Mouse (Mus musculus) heart, embryonic 15.5 days (tissue): ENCODE measurements at regions not wholly inside any gene's neighbourhood (a gene's known extent, or its start where the extent isn't known, plus 50 kb on each side); places are given as distances from the start of the nearest gene placed in this dataset.
A peak's percentile ranks its signal among the peaks of the same experiment; 100 is the strongest.

Experiments
- ATAC-seq: fragments of 200-750 bp; cut with Nextera tagmentation; replicated peaks from 2 replicates; pipeline ENCODE4 v1.8.0; 2017; ENCODE audit warnings: low read depth, moderate TSS enrichment; ENCODE audit not compliant: insufficient number of reproducible peaks, insufficient read depth, low FRiP score
- H3K27ac ChIP-seq: fragments of 300-500 bp; sonication (generic); 2 replicates; pipeline ENCODE4 v1.5.1; 2015; ENCODE audit warnings: mild to moderate bottlenecking, inconsistent platforms
- H3K27me3 ChIP-seq: fragments of 300-500 bp; sonication (generic); 2 replicates; pipeline ENCODE4 v1.6.1; 2015; ENCODE audit warnings: inconsistent platforms
- H3K36me3 ChIP-seq: fragments of 300-500 bp; sonication (generic); 2 replicates; pipeline ENCODE4 v1.6.1; 2015; ENCODE audit warnings: mild to moderate bottlenecking, inconsistent platforms
- H3K4me1 ChIP-seq: fragments of 300-500 bp; sonication (generic); replicated peaks from 2 replicates; pipeline ENCODE4 v1.6.1; 2015; ENCODE audit warnings: inconsistent platforms
- H3K4me2 ChIP-seq: fragments of 300-500 bp; sonication (generic); 2 replicates; pipeline ENCODE4 v1.6.1; 2015; ENCODE audit warnings: inconsistent platforms, mild to moderate bottlenecking, moderate library complexity
- H3K4me3 ChIP-seq: fragments of 300-500 bp; sonication (generic); 2 replicates; pipeline ENCODE4 v1.5.1; 2015; ENCODE audit warnings: mild to moderate bottlenecking, inconsistent platforms
- H3K9ac ChIP-seq: fragments of 300-500 bp; sonication (generic); 2 replicates; pipeline ENCODE4 v1.6.1; 2015; ENCODE audit warnings: mild to moderate bottlenecking, inconsistent platforms
- H3K9me3 ChIP-seq: fragments of 300-500 bp; sonication (generic); replicated peaks from 2 replicates; pipeline ENCODE4 v1.6.1; 2016; ENCODE audit warnings: inconsistent platforms
- WGBS: fragments of 180-500 bp; shearing (Covaris S2); methylation state at CpG from one replicate; pipeline ENCODE4 v1.1.7; 2015; ENCODE audit warnings: mixed read lengths; 5-methylcytosine and 5-hydroxymethylcytosine counted together

GRCm38 (mm10) chr15:86631376-86631775 lies 417.1 kb downstream of the Tbc1d22a start:
- no peak for ATAC-seq
- no peaks in the 10 kb centered on the region for H3K4me1 ChIP-seq
- no peak overlapping the region for H3K27ac ChIP-seq
- H3K4me2 ChIP-seq, result no peak overlapping the region
- H3K9me3 ChIP-seq, result no peaks in the 10 kb centered on the region
- 62% methylated on average over 5 of the region's 5 CpGs for WGBS
- H3K9ac ChIP-seq, result no peak overlapping the region
- no peaks in the 10 kb centered on the region for H3K36me3 ChIP-seq
- H3K4me3 ChIP-seq, result no peak overlapping the region
- H3K27me3 ChIP-seq, result no peaks in the 10 kb centered on the region

- 67% methylated on average over 9 of the region's 9 CpGs for WGBS
- H3K9me3 ChIP-seq, result no peaks in the 10 kb centered on the region
- H3K27ac ChIP-seq, result no peak overlapping the region
- H3K4me2 ChIP-seq, result no peak overlapping the region
- no peak overlapping the region for H3K4me3 ChIP-seq
- no peak for ATAC-seq
- H3K9ac ChIP-seq, result no peak overlapping the region
- no peaks in the 10 kb centered on the region for H3K4me1 ChIP-seq
- no peaks in the 10 kb centered on the region for H3K27me3 ChIP-seq
- H3K36me3 ChIP-seq, result no peaks in the 10 kb centered on the region
Measured at GRCm38 (mm10) chr15:86645244-86645643, 431.0 kb downstream of the Tbc1d22a start.

GRCm38 (mm10) chr15:86648131-86648530 lies 433.9 kb downstream of the Tbc1d22a start:
- no peak overlapping the region for H3K9ac ChIP-seq
- H3K4me1 ChIP-seq, result no peaks in the 10 kb centered on the region
- no peak overlapping the region for H3K4me3 ChIP-seq

GRCm38 (mm10) chr15:86673096-86673520 lies 458.8 kb downstream of the Tbc1d22a start:
- Histone ChIP-seq H3K4me2 (no peak overlapping the region), H3K36me3 (no peaks in the 10 kb centered on the region), H3K4me3 (no peak overlapping the region), H3K4me1 (no peaks in the 10 kb centered on the region), H3K27me3 (peaks cover 3% of the 10 kb centered on the region; the same call in 1 of the 2 replicates), H3K9me3 (no peaks in the 10 kb centered on the region), H3K27ac (no peak overlapping the region), H3K9ac (no peak overlapping the region)
- WGBS, result 29% methylated on average over 9 of the region's 9 CpGs
- no peak for ATAC-seq

More at GRCm38 (mm10) chr15:86648131-86648530, 433.9 kb downstream of the Tbc1d22a start:
- Histone ChIP-seq H3K9me3 (no peaks in the 10 kb centered on the region), H3K36me3 (no peaks in the 10 kb centered on the region), H3K4me2 (no peak overlapping the region), H3K27me3 (no peaks in the 10 kb centered on the region), H3K27ac (no peak overlapping the region)
- WGBS, result 70% methylated on average over 3 of the region's 3 CpGs
- ATAC-seq, result no peak

GRCm38 (mm10) chr15:86677016-86677415 lies 462.8 kb downstream of the Tbc1d22a start:
- no peaks in the 10 kb centered on the region for H3K9me3 ChIP-seq
- H3K36me3 ChIP-seq, result no peaks in the 10 kb centered on the region
- H3K27ac ChIP-seq, result no peak overlapping the region
- no peak overlapping the region for H3K9ac ChIP-seq
- H3K27me3 ChIP-seq, result 0 out of 2 replicates have a peak, but pooled peaks cover 3% of the 10 kb centered on the region
- no peak overlapping the region for H3K4me3 ChIP-seq
- H3K4me2 ChIP-seq, result no peak overlapping the region
- no peak for ATAC-seq
- 74% methylated on average over 7 of the region's 7 CpGs for WGBS
- no peaks in the 10 kb centered on the region for H3K4me1 ChIP-seq

- 88% methylated on average over 12 of the region's 12 CpGs for WGBS
- Histone ChIP-seq H3K9ac (no peak overlapping the region), H3K9me3 (no peaks in the 10 kb centered on the region), H3K36me3 (no peaks in the 10 kb centered on the region), H3K27ac (no peak overlapping the region), H3K27me3 (no peaks in the 10 kb centered on the region), H3K4me3 (no peak overlapping the region), H3K4me1 (no peaks in the 10 kb centered on the region), H3K4me2 (no peak overlapping the region)
- no peak for ATAC-seq
Measured at GRCm38 (mm10) chr15:86683081-86683480, 468.8 kb downstream of the Tbc1d22a start.

- no peaks in the 10 kb centered on the region for H3K9me3 ChIP-seq
- no peak for ATAC-seq
- H3K27ac ChIP-seq, result no peak overlapping the region
- no peaks in the 10 kb centered on the region for H3K27me3 ChIP-seq
- H3K9ac ChIP-seq, result no peak overlapping the region
- no peak overlapping the region for H3K4me3 ChIP-seq
- no peaks in the 10 kb centered on the region for H3K4me1 ChIP-seq
- WGBS, result 77% methylated on average over 8 of the region's 8 CpGs
- no peaks in the 10 kb centered on the region for H3K36me3 ChIP-seq
- H3K4me2 ChIP-seq, result no peak overlapping the region
Measured at GRCm38 (mm10) chr15:86689694-86690093, 475.4 kb downstream of the Tbc1d22a start.

GRCm38 (mm10) chr15:86696806-86697205 lies 482.5 kb downstream of the Tbc1d22a start:
- WGBS, result 74% methylated on average over 4 of the region's 4 CpGs
- Histone ChIP-seq H3K9me3 (no peaks in the 10 kb centered on the region), H3K27ac (no peak overlapping the region), H3K4me3 (no peak overlapping the region), H3K4me2 (no peak overlapping the region), H3K27me3 (no peaks in the 10 kb centered on the region), H3K36me3 (no peaks in the 10 kb centered on the region), H3K9ac (no peak overlapping the region), H3K4me1 (no peaks in the 10 kb centered on the region)
- no peak for ATAC-seq

GRCm38 (mm10) chr15:86710429-86710828 lies 496.2 kb downstream of the Tbc1d22a start:
- Histone ChIP-seq H3K36me3 (no peaks in the 10 kb centered on the region), H3K4me1 (no peaks in the 10 kb centered on the region), H3K27me3 (no peaks in the 10 kb centered on the region), H3K9me3 (no peaks in the 10 kb centered on the region), H3K9ac (no peak overlapping the region), H3K27ac (peak overlapping the region; percentile 70), H3K4me2 (no peak overlapping the region), H3K4me3 (no peak overlapping the region)
- 67% methylated on average over 2 of the region's 2 CpGs for WGBS
- ATAC-seq, result peak; percentile 74

GRCm38 (mm10) chr15:86718376-86718775 lies 504.1 kb downstream of the Tbc1d22a start:
- Histone ChIP-seq H3K9me3 (no peaks in the 10 kb centered on the region), H3K4me1 (no peaks in the 10 kb centered on the region; the same call in 1 of the 2 replicates), H3K27ac (no peak overlapping the region), H3K4me2 (no peak overlapping the region), H3K4me3 (no peak overlapping the region), H3K36me3 (no peaks in the 10 kb centered on the region), H3K9ac (no peak overlapping the region), H3K27me3 (no peaks in the 10 kb centered on the region)
- whole genome bisulfite sequencing, result 60% methylated on average over 9 of the region's 9 CpGs
- no peak for ATAC-seq

- H3K9me3 ChIP-seq, result no peaks in the 10 kb centered on the region
- WGBS, result 81% methylated on average over 12 of the region's 12 CpGs
- no peak for ATAC-seq
- no peak overlapping the region for H3K9ac ChIP-seq
- no peaks in the 10 kb centered on the region for H3K36me3 ChIP-seq
- H3K4me1 ChIP-seq, result no peaks in the 10 kb centered on the region; the same call in 1 of the 2 replicates
- H3K27me3 ChIP-seq, result no peaks in the 10 kb centered on the region
- H3K4me3 ChIP-seq, result no peak overlapping the region
- no peak overlapping the region for H3K27ac ChIP-seq
- no peak overlapping the region for H3K4me2 ChIP-seq
Measured at GRCm38 (mm10) chr15:86719088-86719487, 504.8 kb downstream of the Tbc1d22a start.

GRCm38 (mm10) chr15:86721131-86721530 lies 506.9 kb downstream of the Tbc1d22a start:
- ATAC-seq, result no peak
- Histone ChIP-seq H3K9me3 (no peaks in the 10 kb centered on the region), H3K27me3 (no peaks in the 10 kb centered on the region), H3K36me3 (no peaks in the 10 kb centered on the region), H3K4me1 (no peaks in the 10 kb centered on the region; the same call in 1 of the 2 replicates), H3K9ac (no peak overlapping the region), H3K4me3 (no peak overlapping the region), H3K27ac (no peak overlapping the region), H3K4me2 (no peak overlapping the region)
- 64% methylated on average over 5 of the region's 5 CpGs for WGBS
